Mouse (Mus musculus) testis, adult 2 months (tissue): ENCODE results near the gene Alox5ap.

Experiments used
- CTCF ChIP-seq: fragments of 200-500 bp; IDR thresholded peaks from 2 replicates; pipeline ENCODE4 v1.5.1; 2012; ENCODE audit warnings: low read depth, mild to moderate bottlenecking, inconsistent platforms, low read length, moderate library complexity; ENCODE audit not compliant: control insufficient read depth, insufficient read depth, insufficient replicate concordance
- POLR2A ChIP-seq: fragments of 200-500 bp; IDR thresholded peaks from 2 replicates; pipeline ENCODE4 v1.6.1; 2012; ENCODE audit warnings: low read depth, mild to moderate bottlenecking, inconsistent platforms, low read length, moderate library complexity; ENCODE audit not compliant: control insufficient read depth

GRCm38 (mm10) chr5:149329098-149329887 lies 64.7 kb downstream of the Alox5ap start:
- no peak for TF ChIP-seq CTCF
- no peak for TF ChIP-seq POLR2A
